Mouse (Mus musculus) cerebellum, adult (tissue): Measurements from ENCODE around the gene Jazf1.

Experiments
- ATAC-seq: cut with Nextera tagmentation; 2 replicates; pipeline ENCODE4 v1.9.2; 2017; ENCODE audit warnings: mild to moderate bottlenecking, moderate library complexity, mixed read lengths; ENCODE audit not compliant: insufficient number of reproducible peaks, low FRiP score, low TSS enrichment

The Jazf1 gene

DNA sequence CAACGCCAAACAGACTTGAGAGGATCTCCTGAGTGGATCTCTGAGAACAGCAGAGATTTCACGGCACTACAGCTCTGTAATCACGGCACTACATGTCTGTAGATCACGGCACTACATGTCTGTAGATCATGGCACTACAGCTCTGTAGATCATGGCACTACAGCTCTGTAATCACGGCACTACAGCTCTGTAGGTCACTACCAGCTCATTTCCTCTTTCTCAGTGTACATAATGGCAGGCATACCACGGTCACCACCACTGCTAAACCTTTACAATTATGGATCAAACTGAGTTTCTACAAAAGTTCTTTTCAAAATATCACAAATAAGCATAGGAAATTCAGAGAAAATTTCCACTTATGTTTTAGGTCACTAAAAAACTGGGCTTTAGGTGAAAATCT is 147.7 kb downstream of the Jazf1 start:
- ATAC-seq, result no peak

DNA sequence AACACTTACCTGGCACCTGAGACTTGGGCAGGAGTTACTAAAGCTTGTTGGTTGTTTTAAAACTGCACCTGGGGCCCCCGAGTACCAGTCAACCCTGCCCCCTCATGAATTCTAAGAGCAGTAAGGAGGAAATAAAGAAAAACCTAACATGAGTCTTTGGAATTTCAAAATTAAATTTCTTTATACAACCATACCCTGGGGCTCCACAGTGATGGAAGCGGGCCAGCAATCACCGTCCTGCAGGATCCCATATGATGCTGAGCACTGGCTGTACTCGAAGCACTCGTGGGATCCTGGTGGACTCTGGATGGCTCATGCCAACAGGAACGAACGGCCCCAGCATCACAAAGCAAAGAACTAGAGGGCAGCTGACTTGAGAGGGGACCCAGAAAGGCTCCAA is 149.0 kb downstream of the Jazf1 start:
- 0 out of 2 replicates have a peak, but pooled peaks have one; percentile 15 for ATAC-seq

DNA sequence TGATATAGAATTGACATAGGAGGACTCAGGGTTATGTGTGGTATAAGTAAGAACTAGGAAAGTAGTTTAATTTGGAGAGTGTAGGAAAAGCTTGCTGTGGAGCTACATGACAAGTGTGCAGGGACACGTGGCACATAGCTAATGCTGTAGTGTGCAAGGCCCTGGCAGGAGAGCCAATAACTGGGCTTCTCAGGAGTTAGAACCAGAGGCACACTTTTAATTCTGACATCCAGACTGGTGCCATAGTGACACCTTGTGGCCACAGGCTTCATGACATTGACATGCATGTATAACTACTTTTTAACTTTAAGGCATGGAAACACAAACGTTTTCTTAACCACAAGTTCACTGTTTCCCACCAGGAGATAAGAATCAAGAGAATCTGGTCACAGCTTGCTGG is 149.5 kb downstream of the Jazf1 start:
- ATAC-seq, result 0 out of 2 replicates have a peak, but pooled peaks have one; percentile 64

DNA sequence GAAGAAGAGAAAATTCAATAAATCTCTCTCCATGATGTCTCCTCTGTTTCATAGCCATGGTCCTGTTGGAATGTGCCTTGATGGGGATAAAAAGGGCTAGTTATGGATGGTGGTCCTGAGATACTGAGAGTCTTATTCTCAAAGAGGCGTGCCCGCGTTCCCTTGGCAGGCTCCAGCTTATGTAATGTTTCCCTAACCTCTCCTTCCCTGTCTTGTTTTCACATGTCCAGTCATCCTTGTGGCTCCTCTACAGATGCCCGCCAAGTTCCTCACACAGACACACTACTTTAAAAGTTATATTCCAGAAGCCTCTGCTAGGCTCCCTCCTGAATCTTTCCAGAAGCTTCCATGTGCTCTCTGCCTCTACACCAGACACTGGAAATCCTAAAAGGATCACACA is 151.0 kb downstream of the Jazf1 start:
- no peak for ATAC-seq

DNA sequence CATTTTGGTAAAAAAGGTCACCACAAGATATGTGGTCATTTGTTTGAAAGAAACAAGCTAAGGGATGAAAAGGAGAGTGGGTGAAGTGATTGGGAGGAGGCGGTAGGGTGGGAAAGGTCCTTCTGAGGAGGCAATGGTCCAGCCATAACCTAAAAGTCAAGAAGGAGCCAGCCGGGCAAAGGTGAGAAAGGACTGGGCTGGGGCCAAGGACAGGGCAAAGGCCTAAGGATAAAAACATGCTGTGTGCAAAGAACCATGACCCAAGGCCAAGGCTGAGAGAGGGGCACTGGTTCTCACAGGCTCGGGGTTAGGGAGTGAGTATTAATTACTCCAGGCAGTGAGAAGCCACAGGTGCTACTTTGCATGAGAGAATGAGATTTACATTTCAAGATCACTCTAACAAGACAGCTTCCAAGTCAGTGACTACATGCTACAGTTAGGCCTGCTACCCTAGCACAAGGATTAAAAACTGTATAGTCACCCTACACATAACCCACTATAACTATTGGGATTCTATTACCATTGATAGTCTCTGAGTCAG is 151.5 kb downstream of the Jazf1 start:
- ATAC-seq, result no peak

DNA sequence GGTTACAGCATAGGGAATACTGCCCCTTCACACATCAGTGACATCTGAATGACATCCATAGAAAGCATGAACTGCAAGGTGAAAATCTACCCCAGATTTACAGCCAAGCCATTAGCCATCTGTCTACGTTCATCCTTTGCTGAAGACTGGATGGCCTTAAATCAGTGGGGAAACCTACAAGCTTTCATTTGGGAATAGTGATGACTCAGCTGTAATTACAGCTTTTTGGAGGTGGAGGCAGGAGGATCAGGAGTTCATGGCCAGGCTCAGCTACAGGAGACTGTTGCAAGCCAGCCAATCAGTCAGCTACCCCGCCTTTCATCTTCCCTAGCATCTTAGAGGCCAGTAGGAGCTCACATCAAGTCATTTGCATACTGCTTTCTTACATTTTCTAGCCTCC is 153.5 kb downstream of the Jazf1 start:
- ATAC-seq, result no peak

DNA sequence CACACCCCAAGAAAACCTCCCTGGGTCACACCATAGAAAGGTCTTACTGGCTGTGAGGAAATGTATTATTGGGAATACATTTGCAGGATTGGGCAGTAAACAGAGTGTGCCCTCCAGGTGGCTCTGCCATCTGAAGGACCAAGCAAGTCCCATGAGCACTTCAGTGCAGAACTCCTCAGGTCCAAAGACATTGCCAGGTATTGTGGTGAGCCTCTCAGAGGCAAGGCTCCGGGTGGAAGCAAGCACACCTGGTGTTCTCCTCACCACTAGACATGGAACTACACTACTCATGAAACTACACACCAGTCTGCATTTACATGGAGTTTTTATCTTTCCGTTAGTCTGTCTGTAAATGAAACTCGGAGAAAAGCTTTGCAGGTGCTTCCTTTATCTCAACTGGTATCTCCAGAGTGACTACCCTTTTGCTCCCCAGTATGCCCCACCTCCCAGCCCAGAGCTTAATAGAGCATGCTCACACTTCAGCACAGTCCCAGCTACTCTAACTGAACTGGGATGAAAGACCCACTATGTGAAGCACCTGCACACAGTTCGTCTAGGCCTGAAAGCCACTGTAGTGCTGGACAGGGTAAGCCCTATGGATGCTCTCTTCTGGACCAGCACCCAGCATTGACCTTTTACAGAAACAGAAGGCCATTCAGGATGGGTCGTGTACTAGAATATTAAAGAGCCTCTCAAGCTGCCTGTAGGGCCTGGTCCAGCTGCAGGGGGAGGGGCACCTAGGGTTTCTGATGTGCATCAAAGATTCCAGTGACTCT is 156.1 kb downstream of the Jazf1 start:
- no peak for ATAC-seq

DNA sequence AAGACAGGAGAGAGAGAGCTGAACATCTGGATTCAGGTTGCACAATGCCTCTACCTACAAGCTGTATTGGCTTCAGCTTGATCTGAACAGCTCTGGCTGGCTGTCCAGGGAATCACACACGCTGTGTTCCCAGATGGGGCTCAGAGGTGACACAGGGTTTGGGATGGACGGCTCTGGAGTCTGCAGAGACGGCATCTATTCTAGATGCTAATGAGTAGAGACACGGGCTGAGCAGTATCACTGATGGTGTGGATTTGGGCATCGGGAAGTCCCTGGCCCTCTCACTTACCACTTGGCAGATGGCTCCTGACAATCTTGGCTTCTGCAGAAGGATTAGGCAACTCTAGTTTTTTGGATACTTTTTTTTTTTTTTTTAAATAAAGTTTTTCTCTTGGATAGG is 161.6 kb downstream of the Jazf1 start:
- no peak for ATAC-seq

DNA sequence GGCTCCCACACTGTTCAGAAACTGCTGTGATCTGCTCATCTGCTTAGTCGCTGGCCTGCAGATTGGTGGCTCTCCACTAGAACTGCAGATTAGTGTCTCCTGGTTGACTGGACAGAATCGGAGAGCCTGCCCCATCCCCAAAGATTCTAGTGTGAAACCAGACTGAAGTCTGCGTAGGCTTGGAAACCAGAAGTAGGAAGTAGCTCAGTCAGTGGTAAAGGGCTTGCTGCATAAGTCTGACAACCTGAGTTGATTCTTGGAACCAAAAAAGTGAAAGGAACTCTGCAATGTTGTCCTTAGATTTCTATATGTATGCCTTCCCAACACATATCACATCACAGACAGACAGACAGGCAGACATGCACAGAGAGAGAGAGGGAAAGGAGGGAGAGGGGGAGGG is 163.3 kb downstream of the Jazf1 start:
- no peak for ATAC-seq

DNA sequence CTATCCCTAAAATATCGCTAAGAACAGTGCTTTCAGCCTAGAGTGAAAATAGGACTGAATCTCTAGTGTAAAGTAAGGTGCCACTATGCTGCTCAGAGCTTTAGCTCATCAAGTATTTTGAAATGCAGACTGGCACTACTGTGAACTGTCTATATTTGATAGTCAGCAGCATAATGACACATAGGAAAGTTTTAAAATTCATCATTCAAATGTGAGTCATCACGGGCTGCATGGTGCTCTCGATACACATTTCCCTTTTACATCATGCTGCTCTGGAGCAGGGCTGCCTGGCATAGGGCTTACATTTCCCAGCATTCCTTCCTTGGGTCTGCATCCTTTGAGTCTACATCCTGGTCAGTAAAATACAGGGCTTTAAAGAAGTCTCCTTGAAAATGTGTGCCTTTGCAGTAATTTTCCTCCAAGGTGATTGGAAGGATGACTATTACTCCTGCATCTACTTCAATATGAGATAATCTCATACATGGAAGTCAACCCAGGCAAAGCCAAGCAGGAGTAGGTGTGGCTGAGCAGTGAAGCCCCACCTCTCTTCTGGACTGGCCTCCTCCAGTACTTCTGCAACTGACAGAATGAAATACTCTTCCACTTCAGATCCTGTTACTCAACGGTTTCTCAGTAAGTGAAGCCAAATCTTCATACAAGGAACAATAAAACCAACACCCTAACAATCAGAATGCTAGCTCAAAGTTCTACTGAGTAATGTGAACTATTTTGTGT is 165.0 kb downstream of the Jazf1 start:
- no peak for ATAC-seq

DNA sequence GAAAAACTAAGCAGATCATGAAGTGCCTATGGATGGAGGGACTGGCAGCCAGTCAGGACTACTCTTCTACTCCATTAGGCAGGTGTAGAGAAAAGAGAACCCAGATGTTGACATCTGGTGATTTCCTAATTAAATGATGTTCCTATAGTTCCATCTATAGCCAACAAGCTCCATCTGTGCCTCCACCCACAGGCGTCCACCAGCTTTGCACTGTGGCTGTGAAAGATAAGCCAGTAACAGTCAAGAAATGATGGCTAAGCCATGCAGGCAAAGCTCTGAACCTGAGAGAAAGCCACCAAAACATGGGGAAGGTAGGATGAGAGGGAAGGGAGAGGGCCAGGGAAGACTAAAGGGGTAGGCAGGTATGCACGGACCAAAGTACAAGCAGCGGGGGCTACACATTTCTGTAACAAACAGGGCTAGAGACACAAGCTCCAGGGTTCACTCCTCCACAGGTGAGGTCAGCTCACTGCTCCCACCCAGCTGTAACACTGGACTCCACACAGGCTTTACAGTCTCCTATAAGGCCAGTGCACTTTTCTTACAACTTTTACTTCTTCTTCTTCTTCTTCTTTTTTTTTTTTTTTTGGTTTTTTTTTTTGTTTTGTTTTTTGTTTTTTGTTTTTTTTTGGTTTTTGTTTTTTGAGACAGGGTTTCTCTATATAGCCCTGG is 168.7 kb downstream of the Jazf1 start:
- ATAC-seq, result no peak

DNA sequence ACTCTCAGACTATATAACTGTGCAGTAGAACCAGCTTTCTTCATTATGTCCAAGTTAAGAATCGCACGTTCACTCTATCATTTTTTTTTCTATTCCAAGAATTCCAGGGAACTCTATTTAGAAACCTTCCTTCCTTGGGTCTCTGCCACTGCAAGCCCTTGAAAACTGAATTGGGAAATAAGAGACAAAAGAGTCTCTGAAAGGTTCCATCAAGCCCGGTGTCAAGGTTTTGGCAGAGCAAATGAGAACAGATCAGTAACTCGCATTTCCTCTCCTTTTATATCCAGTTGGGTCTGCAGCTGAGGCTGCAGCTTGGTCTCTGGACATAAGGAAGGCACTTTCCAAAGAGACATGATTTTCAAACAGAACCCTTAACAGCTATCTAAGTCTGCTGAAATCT is 173.4 kb downstream of the Jazf1 start:
- no peak for ATAC-seq

DNA sequence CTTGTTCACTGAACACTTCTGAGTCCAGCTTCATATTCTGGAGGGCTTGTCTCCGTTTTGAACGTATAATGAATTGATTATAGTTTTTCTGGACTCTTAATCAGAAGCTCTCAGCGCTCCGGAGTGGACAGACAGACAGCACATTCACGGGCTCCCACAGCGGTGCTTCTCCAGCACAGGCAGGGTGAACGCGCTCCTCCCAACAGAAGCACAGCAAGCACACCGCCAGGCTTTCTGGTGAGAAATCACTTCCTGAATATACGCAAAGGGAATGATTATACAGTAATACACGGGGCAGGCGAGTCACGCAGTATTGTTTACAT is 174.0 kb downstream of the Jazf1 start:
- no peak for ATAC-seq

DNA sequence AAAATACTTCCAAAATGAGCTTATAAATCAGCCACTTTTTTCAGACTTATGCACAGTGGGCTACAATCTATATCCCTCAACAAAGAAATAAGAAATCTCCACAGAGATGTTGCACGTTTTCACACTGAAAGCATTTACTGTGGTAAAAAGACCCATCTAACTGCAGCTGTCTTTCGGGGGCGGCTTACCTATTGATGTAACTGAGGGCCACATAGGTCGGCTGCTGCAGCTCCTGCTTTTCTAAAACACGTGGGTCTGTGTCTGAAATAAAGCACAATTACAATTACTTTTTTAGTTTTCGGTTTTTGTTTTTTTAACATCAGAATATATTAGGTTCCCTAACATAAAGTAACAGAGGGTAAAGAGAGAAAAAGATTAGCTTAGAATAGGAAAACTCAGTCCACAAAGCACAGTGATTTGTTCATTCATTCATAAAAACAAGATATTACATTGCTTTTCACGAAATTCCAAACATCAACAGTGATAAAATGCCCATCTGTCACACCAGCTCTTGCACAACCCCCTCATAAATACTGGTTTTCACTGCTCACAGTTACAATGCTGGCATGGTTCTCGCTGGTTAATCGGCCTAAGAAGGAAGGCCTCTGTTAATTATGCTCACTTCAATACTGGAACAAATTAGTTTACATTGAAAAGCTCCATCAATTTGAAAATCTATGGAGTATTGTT is 174.5 kb downstream of the Jazf1 start:
- no peak for ATAC-seq

DNA sequence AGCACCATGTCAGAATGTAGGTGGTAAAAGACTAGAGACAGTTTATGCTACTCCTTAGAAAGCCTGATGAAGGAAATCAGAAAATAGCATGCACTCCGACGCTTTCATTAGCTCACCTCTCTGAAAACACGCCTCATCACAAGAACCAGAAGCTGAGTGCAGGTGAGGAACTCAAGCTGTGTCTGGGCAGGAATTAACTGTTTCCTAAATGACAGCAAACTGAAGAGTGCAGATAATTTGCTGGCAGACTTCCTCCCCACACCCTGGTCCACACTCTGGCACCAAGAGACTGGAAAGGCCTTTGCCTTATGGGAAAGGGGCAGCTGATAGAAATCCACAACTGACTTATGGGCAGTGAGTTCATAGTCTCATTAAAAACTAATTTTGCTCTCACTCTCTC is 175.5 kb downstream of the Jazf1 start:
- no peak for ATAC-seq

DNA sequence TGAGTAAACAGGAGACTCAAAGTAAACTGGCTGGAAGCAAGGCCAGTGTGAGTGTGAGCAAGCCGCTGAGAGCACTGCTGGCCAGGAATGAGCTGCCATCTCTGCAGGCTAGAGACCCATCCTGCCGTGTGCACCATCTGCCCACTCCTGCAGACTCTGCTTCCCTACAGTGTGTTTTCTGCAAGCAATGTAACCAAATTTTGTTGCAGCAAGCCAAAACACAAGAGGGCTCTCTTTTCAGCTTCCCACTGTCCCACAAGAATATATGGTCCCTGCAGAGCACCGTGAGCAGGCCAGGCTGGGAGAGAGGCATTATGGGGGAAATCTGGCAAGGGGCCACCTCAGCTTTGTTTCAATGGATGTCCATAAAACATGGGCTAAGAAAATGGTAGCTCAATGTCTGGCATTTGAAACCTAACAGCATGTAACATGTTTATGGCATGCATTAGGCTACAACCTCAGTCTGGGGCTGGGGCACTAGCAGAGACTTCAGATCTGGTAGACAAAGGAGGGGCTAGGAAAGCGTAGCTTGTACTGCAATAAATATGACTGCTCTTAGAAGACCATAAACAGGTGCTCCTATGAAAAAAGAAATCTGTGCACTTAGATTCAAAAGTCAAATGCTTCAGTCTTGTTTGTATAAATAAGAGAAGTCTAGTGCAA is 180.8 kb downstream of the Jazf1 start:
- ATAC-seq, result peak; percentile 97

DNA sequence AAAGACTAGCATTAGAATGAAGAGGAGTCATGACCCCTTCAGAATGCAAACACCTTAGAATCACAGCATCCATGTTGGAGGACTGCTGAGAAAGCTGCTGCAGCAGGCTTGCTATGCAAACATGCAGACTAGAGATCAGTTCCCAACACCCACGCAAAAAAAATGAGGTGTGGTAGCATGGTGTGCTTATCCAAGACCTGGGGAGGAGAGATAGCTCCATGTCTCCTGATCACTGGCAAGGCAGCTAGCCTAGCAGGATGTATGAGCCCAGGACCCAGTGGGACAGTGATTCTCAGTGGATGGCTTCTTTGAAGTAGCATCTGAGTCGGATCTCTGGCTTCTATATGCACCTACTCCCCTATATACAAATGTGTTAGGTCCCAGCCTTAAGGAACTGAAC is 184.7 kb downstream of the Jazf1 start:
- no peak for ATAC-seq

DNA sequence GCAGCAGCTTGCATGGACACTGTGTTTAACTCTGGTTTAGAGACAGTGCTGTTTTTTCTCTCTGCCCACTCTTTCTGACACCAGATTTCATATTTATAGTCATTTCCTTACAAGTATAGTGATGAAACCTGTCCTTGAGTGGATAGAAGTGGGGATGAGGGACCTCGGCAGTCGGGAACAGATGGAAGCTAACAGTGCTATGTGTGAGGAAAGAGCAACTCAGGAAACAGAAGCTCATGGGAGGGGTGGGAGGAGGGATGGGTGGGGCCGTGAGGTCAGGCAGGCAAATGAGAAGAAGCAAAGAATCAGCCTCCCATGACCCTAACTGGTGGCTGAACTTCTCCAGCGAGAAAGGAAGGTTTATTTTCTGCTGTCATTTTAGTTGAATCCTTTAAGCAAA is 191.3 kb downstream of the Jazf1 start:
- ATAC-seq, result no peak

DNA sequence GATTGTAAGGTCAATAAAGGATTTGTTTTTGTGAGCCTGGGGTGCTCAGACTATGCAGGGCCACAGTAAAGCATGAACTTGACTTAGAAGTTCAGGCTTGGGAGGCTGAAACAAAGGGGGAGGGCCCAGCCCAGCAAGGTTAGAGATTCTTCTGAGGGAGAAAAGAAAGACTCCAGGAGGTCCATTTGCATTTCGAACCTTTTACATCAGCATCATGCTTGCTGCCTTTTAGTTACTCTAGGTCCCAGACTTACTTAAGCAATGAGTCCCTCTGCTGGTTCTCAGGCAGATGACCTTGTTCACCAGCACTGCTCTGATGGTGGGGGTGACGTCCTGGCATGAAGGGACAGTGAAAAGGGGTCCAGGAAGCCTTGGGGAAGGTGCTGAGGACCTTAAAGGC is 197.1 kb downstream of the Jazf1 start:
- ATAC-seq, result no peak

DNA sequence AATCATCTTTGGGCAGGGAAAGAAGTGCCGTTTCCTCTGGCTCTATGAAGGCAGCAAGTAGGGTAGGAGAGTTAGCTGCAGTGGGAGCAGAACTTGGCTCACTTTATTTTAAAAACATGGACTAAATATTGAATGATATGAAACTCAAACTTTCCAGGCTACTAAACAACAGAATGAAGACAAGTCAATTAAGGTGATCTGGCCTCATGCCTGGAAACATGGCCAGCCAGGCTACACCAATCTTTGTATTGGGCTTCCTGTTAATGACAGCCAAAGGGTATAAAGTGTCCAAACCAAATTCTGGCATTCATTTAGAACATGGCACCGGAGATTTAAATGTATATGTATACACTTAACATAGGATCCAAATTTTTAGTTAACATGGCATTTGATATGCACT is 199.2 kb downstream of the Jazf1 start:
- no peak for ATAC-seq
